Mouse (Mus musculus): ENCODE data around the gene Slc25a1.
"Not testable (repeated sequence)": the region's sequence is repeated elsewhere in the genome, so short reads cannot be mapped to it uniquely, and the experiment has no call there.

Gene Slc25a1

DNA sequence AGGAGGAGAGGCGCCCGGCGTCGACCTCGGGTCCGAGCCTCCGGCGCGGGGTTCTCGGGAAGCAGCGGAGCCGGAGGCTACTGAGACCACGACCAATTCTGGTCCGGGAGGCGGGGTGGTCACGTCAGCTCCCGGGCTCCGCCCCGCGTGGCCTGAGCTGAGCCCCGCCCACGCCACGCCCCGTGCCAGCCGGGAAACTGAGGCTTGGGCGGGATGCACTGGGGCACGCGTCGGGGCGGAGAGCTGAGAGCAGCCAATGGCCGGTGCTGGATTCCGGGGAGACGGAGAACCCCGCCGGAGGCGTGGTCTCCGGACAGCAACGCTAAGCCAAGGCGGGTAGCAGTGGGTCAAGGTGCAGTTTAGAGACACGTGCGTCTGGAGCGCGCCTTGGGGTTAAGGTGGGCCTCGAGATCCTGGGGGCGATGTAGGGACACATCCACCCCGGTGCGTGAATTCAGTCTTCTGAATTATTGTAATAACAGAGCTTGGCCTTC, at the start of gene Slc25a1:
TSS of gene Slc25a1 (minus strand) at position 133 of the 494 bp plus-strand sequence.
- DNase-seq (ENCODE audit: low spot score in 2 of 2), result peak; percentile 52 to 71

DNA sequence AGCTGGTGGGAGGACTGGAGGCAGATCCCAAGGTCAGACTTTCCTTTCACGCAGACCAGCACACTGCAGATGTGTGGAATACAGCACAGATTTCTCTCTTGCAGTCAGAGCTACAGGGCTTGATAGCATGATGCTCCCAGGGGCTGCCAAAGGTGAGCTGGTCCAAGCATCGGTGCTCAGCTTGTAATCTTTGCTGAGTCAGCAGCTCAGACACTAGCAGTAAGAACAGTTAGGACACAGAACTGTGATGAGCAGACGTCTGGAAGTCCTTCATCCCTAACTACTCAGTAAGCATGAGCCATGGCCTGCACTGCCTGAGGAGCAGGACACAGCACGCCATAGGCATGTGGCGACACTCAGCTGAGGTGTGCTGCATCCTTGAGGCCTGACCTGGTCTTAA, 43.8 kb upstream of the Slc25a1 start:
- DNase-seq (ENCODE audit: low spot score in 2 of 2), result no peak

GRCm38 (mm10) chr16:17962091-17962490, 34.1 kb upstream of the Slc25a1 start:
- DNase-seq (ENCODE audit: low spot score in 2 of 2), result no peak

DNA sequence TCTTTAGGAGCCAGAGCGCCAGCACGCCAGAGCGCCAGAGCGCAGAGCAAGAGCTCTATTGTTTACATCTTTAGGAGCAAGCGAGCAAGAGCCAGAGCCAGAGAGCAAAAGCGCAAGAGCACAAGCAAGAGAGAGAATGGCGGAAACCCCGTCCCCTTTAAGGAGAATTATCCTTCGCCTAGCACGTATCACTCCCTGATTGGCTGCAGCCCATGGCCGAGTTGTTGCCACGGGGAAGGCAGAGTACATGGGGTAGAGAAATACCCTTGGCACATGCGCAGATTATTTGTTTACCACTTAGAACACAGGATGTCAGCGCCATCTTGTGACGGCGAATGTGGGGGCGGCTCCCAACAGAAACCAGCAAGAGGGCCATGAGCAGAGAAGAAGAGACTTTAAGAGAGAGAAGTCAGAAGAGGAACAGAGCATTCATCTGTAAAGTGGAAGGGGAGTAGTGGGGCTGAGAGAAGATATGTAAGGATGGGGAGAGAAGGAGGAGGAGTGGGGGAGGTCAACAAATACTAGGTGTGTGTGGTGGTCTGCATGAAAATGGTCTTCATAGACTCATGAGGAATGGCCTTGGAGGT, 28.1 kb upstream of the Slc25a1 start:
- DNase-seq (ENCODE audit: low spot score in 2 of 2), result not testable (repeated sequence)

DNA sequence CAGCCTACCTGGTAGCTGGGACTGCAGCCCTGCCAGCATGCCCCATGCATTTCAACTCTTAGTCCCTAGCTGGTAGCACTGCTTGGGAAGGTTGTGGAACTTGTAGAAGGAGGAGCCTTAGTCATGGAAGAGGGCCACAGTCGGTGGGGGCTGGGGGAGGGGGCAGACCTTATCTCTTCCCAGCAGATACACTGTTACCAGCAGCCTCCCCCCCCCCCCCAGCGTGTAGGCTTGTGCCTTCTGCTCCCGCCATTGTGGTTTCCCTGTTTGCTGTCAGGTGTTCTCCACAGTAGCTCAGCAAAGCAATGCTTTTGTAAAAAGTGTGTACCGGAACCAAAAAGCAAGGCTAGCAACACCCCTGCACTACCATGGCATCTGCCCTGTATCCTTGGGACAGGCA, 23.6 kb upstream of the Slc25a1 start:
- no peak for DNase-seq (ENCODE audit: low spot score in 2 of 2)

GRCm38 (mm10) chr16:17950068-17950467, 22.0 kb upstream of the Slc25a1 start:
- no peak for DNase-seq (ENCODE audit: low spot score in 2 of 2)

- DNase-seq (ENCODE audit: low spot score in 2 of 2), result no peak
Observed at GRCm38 (mm10) chr16:17949421-17949877, 21.4 kb upstream of the Slc25a1 start.

DNA sequence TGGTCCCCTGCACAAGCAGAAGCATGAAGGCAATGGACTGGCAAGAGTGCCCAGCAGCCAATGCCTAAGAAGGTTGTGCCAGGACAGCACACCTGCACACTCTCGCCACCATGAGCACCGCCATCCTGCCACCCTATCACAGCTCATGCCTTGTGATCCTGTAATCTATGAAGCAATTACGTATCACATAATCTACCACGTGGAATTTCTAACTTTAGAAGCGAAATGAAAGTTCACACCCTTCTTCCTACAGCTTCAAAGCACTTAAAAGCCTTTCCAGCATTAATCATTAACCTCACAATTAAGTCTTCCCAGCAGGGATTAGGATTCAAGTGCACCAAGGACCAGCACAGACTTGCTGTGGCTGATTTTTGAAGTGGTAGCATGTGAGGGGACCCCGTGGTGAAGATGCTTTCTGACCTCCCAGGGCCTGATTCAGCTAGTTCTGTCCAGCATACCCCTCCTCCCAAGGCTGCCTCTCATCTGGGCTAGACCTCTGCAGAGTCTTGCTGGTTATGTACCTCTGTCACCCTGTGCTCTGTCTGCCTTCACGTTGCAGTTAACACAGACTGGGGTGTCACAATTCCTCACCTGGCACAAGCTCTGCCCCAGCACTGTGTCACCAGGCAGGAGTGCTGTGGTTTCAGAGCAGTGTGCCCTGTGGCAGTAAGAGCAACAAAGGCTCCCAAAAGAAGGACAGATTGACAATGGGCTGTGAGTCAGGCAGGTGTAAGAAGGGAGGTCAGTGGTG, 17.2 kb upstream of the Slc25a1 start:
- no peak for DNase-seq (ENCODE audit: low spot score in 2 of 2)

DNA sequence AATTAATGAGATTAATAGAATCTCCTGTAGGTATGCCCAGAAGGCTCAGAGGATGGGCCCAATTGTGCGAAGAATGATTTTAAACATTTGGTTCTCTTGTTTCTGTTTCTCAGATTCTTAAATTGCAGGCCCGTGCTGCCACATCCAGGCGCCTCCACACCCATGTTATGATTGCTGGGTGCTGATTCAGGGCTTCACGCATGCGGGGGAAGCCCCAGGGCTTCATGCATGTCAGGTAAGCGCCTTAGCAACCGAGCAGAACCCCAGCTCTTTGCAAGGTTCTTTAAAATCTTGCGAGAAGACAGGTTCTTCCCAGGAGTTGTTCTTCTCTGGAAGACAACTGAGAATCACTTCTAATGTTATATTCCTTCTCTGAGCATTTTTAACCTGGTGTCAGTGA, 15.4 kb upstream of the Slc25a1 start:
- DNase-seq (ENCODE audit: low spot score in 2 of 2), result no peak

DNA sequence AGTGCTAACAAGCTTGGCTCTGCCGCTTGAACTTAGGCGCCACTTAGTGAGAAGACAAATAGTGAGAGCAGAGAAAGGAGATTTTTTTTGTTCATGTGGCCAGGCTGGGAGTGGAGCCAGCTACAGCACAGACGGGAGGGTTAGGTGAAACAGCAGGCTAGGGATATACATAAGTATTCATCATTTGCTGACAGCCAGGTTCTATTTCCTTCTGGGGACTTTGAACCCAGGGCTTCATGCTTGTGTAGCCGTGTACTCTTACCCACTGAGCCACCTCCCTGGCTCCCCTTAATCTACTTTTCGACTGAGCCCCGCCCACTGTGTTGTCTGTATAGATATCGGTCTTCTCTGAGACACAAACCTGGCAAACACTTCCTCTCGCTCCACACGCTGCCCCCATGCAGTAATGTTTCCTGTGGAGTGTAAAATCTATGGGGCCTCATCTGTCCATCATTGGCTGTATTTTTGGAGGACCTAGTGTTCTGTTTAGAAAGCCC, 11.3 kb upstream of the Slc25a1 start:
- no peak for DNase-seq (ENCODE audit: low spot score in 2 of 2)

GRCm38 (mm10) chr16:17938821-17939220, 10.8 kb upstream of the Slc25a1 start:
- DNase-seq (ENCODE audit: low spot score in 2 of 2), result peak in 1 of 2 experiments; percentile 68

DNA sequence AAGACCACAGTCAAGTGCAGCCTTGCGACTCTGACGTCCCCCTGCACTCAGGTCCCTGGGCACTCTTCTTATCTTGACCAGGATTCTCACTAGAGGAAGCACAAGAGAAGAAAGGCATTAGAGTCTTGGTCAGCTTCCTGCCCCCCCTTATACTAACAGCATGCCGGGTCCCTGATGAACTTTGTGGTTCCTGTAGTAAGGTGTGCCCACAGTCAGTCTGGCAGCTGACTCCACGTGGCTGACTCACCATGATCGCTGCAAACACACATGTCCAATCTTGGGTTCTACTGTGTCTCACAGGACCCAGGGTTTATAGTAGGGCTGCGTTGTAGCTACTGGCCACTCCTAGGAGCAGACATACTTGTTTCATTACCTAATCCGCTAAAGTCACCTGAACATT, 10.2 kb upstream of the Slc25a1 start:
- no peak for DNase-seq (ENCODE audit: low spot score in 2 of 2)

DNA sequence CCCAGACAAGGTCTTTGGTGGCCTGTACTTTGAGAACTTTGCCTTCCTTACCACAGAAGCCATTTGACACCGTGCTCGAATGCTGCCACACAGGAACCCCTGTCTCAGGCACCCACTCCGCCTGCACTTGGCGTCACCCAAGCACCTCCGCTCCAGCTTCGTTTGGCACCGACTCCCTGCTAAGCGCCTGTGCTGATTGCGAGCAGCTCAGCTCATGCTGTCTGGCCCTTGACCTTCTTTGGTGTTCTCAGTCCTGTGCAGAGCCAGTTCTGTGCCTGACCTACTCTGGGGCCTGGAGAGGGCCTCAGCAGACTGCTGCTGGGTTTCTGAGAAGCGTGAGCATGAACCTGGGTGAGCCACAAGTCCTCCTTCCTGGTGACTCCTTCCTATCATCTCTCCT, 8.8 kb upstream of the Slc25a1 start:
- no peak for DNase-seq (ENCODE audit: low spot score in 2 of 2)

GRCm38 (mm10) chr16:17934445-17934910, 6.5 kb upstream of the Slc25a1 start:
- DNase-seq (ENCODE audit: low spot score in 2 of 2), result no peak

DNA sequence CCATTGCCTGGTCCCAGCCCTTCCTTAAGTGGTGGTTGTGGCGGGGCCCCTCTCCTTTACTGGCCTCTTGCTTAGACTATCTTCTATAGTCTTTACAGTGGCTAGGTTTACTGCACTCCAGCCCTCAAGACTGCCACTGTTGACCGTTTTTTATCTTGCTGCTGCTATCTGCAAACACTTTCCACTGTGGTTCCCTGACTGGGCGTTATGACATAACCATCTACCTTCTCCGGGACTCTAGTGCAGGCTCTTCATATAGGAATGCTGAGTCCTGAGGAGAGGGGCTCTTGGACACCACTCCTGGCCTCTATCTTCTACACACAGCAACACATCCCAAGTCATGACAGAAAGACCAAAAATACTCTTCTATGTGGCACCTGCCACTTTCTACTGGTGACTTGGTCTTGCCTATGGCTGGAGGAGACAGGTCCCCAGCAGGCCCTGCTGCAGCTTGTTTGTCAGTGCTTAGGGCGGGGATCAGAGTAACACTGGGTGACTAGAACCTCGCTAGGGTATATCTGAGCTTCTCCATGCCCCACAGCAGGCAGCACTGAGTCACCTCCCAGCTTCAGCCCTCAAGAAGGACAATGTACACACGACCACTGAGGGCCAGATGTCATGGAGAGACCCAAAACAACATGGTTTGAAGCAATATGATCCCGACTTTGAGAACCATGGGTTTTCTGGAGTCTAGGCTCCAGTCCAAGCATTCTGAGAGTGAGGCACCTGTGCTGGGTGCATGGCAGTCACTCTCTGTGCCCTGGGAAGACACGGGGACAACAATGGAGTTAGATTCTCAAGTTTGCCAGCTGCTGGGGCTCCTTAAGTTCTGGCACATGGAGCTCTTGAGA, 5.8 kb upstream of the Slc25a1 start:
- DNase-seq (ENCODE audit: low spot score in 2 of 2), result no peak

DNA sequence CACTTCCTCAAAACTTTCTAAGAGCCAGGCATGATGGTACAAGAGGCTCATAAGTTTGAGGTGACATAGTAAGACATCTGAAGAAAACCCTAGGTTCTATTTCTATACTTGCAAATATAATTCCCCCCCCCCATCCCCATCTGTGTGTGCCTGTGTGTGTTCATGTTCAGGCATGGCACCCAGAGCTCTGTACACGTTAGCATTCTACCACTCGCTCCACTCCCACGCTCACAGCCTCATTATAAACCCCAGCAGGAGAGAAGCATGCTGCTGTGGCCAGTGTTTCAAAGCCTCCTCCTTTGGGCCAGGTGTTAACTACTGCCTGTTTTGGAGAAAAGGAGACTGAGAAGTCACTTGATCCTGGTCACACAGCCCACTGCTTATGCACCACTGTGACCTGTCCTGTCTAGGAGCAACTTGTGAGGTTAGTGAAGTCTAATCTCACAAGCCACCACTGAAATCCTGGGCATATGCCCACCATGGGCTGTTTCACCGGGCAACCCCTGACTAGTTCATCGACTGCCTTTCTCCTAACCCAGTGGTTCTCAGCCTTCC, 4.0 kb upstream of the Slc25a1 start:
- DNase-seq (ENCODE audit: low spot score in 2 of 2), result no peak

DNA sequence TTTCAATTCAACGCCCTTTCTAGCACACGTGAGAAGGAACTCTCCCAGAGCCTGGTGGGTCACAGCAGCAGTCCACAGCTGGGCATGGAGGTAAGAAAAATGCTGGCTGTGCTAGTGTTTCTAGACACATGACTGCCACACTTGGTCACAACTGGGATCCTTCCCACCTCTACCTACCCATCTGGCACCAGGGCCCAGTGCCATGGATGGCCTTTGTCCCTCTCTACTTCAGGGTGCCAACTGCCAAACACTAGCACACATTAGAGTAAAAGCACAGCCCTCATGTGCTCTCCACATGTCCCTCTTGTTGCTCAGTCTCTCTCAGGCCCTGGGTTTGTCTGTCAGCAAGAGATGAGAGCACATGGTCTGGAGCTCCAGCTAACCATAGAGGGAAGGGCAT, 1.6 kb upstream of the Slc25a1 start:
- no peak for DNase-seq (ENCODE audit: low spot score in 2 of 2)

- no peak for DNase-seq (ENCODE audit: low spot score in 2 of 2)
Observed at GRCm38 (mm10) chr16:17929211-17929610, 1.2 kb upstream of the Slc25a1 start.

- DNase-seq (ENCODE audit: low spot score in 2 of 2), result peak in 1 of 2 experiments; percentile 69
Observed at GRCm38 (mm10) chr16:17928627-17929104, 647 bp upstream of the Slc25a1 start.

DNA sequence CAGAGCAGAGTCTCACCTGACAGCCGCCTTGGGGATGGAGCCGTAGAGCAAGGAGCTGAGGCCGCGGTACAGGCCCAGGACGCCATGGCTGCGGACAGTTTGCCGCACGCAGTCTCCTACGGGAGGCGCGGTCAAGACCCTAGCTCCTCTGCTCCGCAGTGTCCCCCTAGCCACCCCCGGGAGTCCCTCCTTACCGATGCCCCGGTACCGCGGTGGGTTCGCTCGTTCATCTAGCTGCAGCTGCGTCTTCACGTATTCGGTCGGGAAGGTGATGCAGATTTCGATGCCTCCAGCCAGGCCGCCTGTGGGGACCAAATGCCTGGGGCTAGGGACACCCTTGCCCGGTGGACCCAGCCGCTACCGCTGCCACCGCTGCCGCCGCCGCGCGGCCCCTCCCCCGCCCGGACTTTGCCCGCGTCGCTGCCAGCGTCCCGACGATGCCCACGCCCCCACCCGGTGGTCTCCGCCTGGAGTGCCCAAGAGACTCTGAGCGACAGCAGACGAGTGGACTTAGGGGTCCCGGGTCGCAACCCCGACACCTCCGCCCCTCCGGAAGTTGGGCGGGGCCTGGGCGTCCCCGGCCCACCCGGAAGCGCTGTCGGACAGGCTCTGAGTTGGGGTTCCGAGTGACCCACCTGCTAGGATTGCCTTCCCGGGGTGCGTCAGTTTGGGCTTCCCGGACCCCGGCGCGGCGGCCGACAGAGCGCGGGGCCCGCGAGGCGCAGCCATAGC, 502 bp downstream of the Slc25a1 start:
- peak in 1 of 2 experiments; percentile 49 for DNase-seq (ENCODE audit: low spot score in 2 of 2)

GRCm38 (mm10) chr16:17922163-17922538, 5.9 kb downstream of the Slc25a1 start:
- peak in 1 of 2 experiments; percentile 47 for DNase-seq (ENCODE audit: low spot score in 2 of 2)

Data from cerebellum, postnatal 4 days (tissue).